Mouse (Mus musculus): ENCODE results near the gene Amotl2. TPM values are rescaled to one million over a fixed set of nuclear protein-coding genes. Genes with fewer than 3 reads are reported as not detected.

Amotl2 gene
- total and polyA plus RNA-seq, 2 experiments from 2014 or later = 27.6 to 106 TPM

DNA sequence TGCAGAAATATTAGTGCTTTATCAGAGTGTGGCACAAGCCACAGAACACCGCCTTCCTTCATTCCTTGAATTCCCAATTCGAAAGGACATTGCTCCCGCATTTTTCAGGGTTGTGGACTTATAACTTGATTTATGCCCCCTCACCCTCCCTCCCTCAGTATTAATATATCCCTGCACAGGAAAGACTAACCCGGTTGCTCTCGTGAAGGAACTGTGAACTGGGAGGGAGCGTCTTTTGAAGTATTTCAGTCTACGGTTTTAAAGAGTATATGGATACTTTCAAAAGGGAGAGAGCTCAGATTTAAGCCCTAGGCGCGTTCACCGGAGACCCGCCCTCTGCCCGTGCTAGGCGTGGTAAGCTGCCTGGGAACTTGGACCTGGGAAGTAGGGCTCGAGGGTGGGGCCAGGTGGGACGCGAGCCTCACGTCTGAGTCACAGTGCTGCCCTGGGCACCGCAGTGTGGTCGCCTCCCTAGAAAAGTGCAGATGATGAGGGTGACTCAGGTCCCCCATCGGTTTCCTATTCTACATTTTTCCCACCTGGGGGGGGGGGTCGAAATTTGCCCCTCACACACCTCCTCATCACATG lies 54.9 kb downstream of the Amotl2 start:
- Histone ChIP-seq H3K27me3 (ENCODE audit: insufficient read depth, low read length) (no peaks in the 10 kb centered on the region), H3K9ac (no peak overlapping the region), H3K36me3 (ENCODE audit: insufficient read depth) (no peaks in the 10 kb centered on the region), H3K4me2 (ENCODE audit: low read depth) (no peak overlapping the region), H3K4me1 (ENCODE audit: insufficient read depth) (no peaks in the 10 kb centered on the region), H3K9me3 (ENCODE audit: low read length) (no peaks in the 10 kb centered on the region), H3K27ac (ENCODE audit: low read depth, low read length) (no peak overlapping the region), H3K4me3 (ENCODE audit: low read depth, low read length) (no peak overlapping the region)
- TF ChIP-seq CTCF (IDR thresholded peaks at IDR 0.05; ENCODE audit: low read depth) = no peak
- DNase-seq = no peak
- 57% methylated on average over 21 of the region's 21 CpGs for WGBS
- no peak for ATAC-seq

DNA sequence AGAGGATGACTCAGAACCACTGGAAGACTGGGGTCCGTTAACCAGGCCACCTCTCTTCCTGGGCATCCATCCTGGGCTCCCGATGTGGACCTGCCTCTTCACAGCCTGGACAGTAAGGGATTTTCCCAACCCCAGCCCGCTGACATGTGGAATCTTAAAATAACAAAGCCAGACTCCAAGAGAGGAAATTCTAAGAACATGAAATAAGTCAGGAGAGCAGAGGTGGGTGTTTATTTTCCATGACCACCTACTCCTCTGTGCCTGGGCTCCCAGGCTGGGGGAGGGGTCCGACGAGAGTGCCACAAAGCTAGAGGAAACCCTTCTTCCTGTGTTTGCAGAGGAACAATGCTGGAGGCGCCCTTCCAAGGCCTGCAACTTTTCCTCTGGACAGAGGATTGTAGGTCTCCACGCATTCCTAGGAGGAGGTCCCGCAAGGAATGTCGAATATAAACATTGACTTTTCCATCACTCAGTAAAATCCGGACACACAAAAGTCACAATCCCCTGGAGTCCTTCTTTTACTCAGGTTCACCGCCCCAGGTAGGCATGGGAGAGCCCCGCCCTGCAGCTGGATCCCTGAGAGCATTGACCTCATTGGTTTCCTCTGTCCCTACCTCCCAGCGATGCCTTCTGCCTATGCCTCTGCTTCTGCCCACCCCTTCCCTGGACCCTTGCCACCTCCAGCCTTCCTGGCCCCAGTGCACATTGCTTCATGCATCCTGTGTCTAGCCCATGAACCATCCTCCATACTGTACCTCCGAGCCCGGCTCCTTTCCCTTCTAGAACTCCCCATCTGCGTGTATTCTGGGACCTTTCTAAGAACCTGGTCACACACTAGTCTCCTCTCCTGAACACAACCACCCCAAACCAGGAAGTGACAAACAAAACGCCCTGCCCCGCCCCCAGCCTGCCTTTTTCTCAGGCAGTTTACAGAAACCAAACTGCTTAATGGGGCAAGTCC lies 61.4 kb downstream of the Amotl2 start:
- no peak overlapping the region for H3K27ac ChIP-seq (ENCODE audit: low read depth, low read length)
- DNase-seq (no peak), ATAC-seq (no peak)
- H3K27me3 ChIP-seq (ENCODE audit: insufficient read depth, low read length) = no peaks in the 10 kb centered on the region
- no peak overlapping the region for H3K4me2 ChIP-seq (ENCODE audit: low read depth)
- TF ChIP-seq CTCF (IDR thresholded peaks at IDR 0.05; ENCODE audit: low read depth) = no peak
- H3K4me3 ChIP-seq (ENCODE audit: low read depth, low read length) = no peak overlapping the region
- H3K4me1 ChIP-seq (ENCODE audit: insufficient read depth) = no peaks in the 10 kb centered on the region
- H3K9me3 ChIP-seq (ENCODE audit: low read length) = no peaks in the 10 kb centered on the region
- no peak overlapping the region for H3K9ac ChIP-seq
- WGBS = 70% methylated on average over 18 of the region's 18 CpGs
- no peaks in the 10 kb centered on the region for H3K36me3 ChIP-seq (ENCODE audit: insufficient read depth)

DNA sequence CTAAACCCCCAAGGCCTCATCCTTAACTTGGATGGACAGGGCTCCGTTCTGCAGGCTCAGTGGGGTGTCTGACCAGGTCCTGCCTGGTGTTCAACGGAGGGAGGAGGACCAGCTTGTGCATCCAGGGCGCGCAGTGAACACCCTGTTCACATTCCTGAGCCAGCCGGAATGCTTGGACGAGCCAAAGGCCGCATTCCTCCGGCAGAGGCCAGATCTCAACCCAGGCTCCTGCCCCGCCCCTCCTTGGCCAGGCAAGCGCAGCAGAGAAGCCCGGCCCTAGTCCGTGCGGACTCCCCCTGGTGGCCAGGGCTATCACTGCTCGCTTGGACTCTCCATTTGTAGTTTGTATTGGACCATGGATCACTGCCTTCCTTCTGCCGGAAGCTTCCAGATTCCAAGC lies 63.0 kb downstream of the Amotl2 start:
- Histone ChIP-seq H3K9ac (no peak overlapping the region), H3K27ac (ENCODE audit: low read depth, low read length) (no peak overlapping the region), H3K36me3 (ENCODE audit: insufficient read depth) (no peaks in the 10 kb centered on the region), H3K4me1 (ENCODE audit: insufficient read depth) (no peaks in the 10 kb centered on the region), H3K4me2 (ENCODE audit: low read depth) (no peak overlapping the region), H3K9me3 (ENCODE audit: low read length) (no peaks in the 10 kb centered on the region), H3K4me3 (ENCODE audit: low read depth, low read length) (no peak overlapping the region), H3K27me3 (ENCODE audit: insufficient read depth, low read length) (no peaks in the 10 kb centered on the region)
- ATAC-seq (peak; percentile 69), DNase-seq (peak; percentile 45)
- peak; percentile 68 for TF ChIP-seq CTCF (IDR thresholded peaks at IDR 0.05; ENCODE audit: low read depth)
- WGBS = 8% methylated on average over 15 of the region's 15 CpGs

Other genes with a start within 250 kb of the Amotl2 start
- gene Ky, start 210.9 kb upstream of the Amotl2 start, total RNA-seq (2014; rRNA removed) = 1.9 and 2.0 TPM in 2 replicates
- gene Ky, start 210.9 kb upstream of the Amotl2 start, polyA plus RNA-seq (2015; fragmentation: Nextera tagmentation; extraction: Ambion mirVana) = 0.30 and 0.59 TPM in 2 replicates
- 22.5 and 26.8 TPM in 2 replicates for gene Anapc13, start 90.4 kb upstream of the Amotl2 start, total RNA-seq (2014; rRNA removed)
- gene Anapc13, start 90.4 kb upstream of the Amotl2 start, polyA plus RNA-seq (2015; fragmentation: Nextera tagmentation; extraction: Ambion mirVana) = 124 and 139 TPM in 2 replicates
- gene Cep63, start 90.1 kb upstream of the Amotl2 start, total RNA-seq (2014; rRNA removed) = 17.5 and 19.5 TPM in 2 replicates
- gene Cep63, start 90.1 kb upstream of the Amotl2 start, polyA plus RNA-seq (2015; fragmentation: Nextera tagmentation; extraction: Ambion mirVana) = 35.9 and 39.3 TPM in 2 replicates
- 59.5 and 63.6 TPM in 2 replicates for gene Ryk, start 118.2 kb downstream of the Amotl2 start, total RNA-seq (2014; rRNA removed)
- gene Ryk, start 118.2 kb downstream of the Amotl2 start, polyA plus RNA-seq (2015; fragmentation: Nextera tagmentation; extraction: Ambion mirVana) = 14.9 and 16.6 TPM in 2 replicates

Measured in forebrain, postnatal 0 days (tissue).